Mouse (Mus musculus): ENCODE measurements around the gene Actr6.

DNA sequence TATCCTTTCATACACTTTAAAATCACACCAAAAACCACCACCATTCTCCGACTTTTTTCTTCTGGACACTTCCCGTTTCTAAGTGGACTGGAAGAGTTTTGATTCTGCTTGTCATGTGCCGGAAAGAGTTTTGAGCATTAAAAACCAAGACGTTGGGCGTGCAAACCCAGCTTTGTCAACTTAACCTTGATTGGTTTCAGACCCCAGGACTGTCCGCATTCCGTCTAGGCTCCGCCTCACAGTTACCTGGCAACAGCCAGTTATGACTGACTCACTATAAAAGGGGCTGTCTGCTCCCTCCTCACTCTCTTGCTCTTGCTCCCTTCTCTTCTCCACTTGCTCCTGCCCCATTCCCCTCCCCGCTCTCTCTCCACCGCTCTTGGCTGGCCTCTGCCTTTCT lies 23.4 kb downstream of the Actr6 start:
- TF ChIP-seq CTCF (IDR thresholded peaks at IDR 0.05; ENCODE audit: extremely low read depth, insufficient read depth, low read length), result no peak
- TF ChIP-seq POLR2A (IDR thresholded peaks at IDR 0.05; ENCODE audit: extremely low read depth, insufficient read depth, low read length), result no peak

Measured in cortical plate, adult 2 months (tissue).